Mouse (Mus musculus): ENCODE data around the gene Dapk1. TPM values are rescaled to one million over a fixed set of nuclear protein-coding genes. Genes with fewer than 3 reads are reported as not detected.

The Dapk1 gene
- polyA plus RNA-seq, 1 experiment from 2014 or later = 40.8 TPM

DNA sequence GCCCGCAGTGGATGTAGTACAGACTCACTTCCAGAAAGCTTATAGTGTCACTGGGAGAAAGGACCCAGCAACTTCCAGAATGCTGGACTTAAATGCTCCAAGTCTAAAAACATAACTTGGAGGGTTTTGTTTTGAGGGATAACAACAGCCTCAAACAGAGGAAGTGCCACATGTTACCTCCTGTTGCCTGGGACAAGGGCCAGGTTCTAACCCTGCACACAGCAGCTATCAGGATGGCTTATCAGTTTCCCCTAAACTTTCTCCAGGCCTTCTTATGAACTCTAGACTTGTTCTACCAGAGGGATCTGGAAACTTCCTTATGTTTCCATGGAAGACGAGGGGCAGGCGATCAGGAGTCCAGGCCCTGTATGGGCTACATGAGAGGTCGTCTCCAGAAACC, 85.7 kb downstream of the Dapk1 start:
- Histone ChIP-seq H3K27me3 (ENCODE audit: control insufficient read depth, insufficient read depth, low read depth, low read length) (no peaks in the 10 kb centered on the region), H3K27ac (ENCODE audit: low read length) (peak overlapping the region; percentile 83), H3K4me1 (replicated peaks; ENCODE audit: control insufficient read depth, insufficient read depth, low read length) (peaks cover 49% of the 10 kb centered on the region), H3K9ac (ENCODE audit: low read length) (peak overlapping the region; percentile 34), H3K4me2 (ENCODE audit: low read depth, low read length) (no peak overlapping the region), H3K36me3 (ENCODE audit: control insufficient read depth, insufficient read depth, low read length) (0 out of 2 replicates have a peak, but pooled peaks cover 2% of the 10 kb centered on the region), H3K4me3 (ENCODE audit: low read length) (no peak overlapping the region), H3K9me3 (ENCODE audit: control insufficient read depth, low read length) (no peaks in the 10 kb centered on the region)
- ATAC-seq (ENCODE audit: low read depth) = no peak
- 89% methylated on average over 4 of the region's 4 CpGs for WGBS

GRCm38 (mm10) chr13:60687891-60688290, 86.1 kb downstream of the Dapk1 start:
- H3K4me1 ChIP-seq (replicated peaks; ENCODE audit: control insufficient read depth, insufficient read depth, low read length) = peaks cover 49% of the 10 kb centered on the region
- 72% methylated on average over 7 of the region's 7 CpGs for WGBS
- no peak overlapping the region for H3K4me3 ChIP-seq (ENCODE audit: low read length)
- no peak for ATAC-seq (ENCODE audit: low read depth)
- no peak overlapping the region for H3K9ac ChIP-seq (ENCODE audit: low read length)
- H3K36me3 ChIP-seq (ENCODE audit: control insufficient read depth, insufficient read depth, low read length) = 0 out of 2 replicates have a peak, but pooled peaks cover 2% of the 10 kb centered on the region
- no peak overlapping the region for H3K4me2 ChIP-seq (ENCODE audit: low read depth, low read length)
- no peak overlapping the region for H3K27ac ChIP-seq (ENCODE audit: low read length)
- no peaks in the 10 kb centered on the region for H3K9me3 ChIP-seq (ENCODE audit: control insufficient read depth, low read length)
- no peaks in the 10 kb centered on the region for H3K27me3 ChIP-seq (ENCODE audit: control insufficient read depth, insufficient read depth, low read depth, low read length)

- ATAC-seq (ENCODE audit: low read depth) = no peak
- Histone ChIP-seq H3K4me1 (replicated peaks; ENCODE audit: control insufficient read depth, insufficient read depth, low read length) (peaks cover 32% of the 10 kb centered on the region), H3K36me3 (ENCODE audit: control insufficient read depth, insufficient read depth, low read length) (0 out of 2 replicates have a peak, but pooled peaks cover 2% of the 10 kb centered on the region), H3K27me3 (ENCODE audit: control insufficient read depth, insufficient read depth, low read depth, low read length) (no peaks in the 10 kb centered on the region), H3K4me3 (ENCODE audit: low read length) (no peak overlapping the region), H3K27ac (ENCODE audit: low read length) (no peak overlapping the region), H3K9me3 (ENCODE audit: control insufficient read depth, low read length) (no peaks in the 10 kb centered on the region), H3K4me2 (ENCODE audit: low read depth, low read length) (no peak overlapping the region), H3K9ac (ENCODE audit: low read length) (no peak overlapping the region)
- WGBS = 86% methylated on average over 2 of the region's 2 CpGs
Observed at GRCm38 (mm10) chr13:60690921-60691320, 89.2 kb downstream of the Dapk1 start.

DNA sequence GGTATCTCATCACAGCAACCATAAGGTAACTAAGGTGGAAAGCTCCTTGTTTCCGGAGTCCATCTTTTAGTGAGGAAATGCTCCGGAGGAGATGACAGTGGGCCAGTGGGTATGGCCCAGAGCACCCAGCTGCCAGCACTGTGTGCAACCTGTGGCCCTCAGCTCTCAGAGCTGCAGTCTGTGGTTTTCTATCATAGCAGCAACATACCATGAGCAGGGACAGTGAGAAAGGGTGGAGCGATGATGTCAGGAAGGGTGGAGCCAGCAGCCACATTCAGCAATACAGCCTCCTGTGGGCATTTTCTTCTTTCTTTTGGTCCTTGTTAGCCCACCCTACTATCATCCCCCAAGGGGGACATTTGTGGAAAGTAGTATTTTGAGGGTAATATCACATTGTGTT, 90.2 kb downstream of the Dapk1 start:
- H3K4me1 ChIP-seq (replicated peaks; ENCODE audit: control insufficient read depth, insufficient read depth, low read length) = peaks cover 21% of the 10 kb centered on the region
- ATAC-seq (ENCODE audit: low read depth) = no peak
- no peak overlapping the region for H3K27ac ChIP-seq (ENCODE audit: low read length)
- H3K4me3 ChIP-seq (ENCODE audit: low read length) = no peak overlapping the region
- H3K36me3 ChIP-seq (ENCODE audit: control insufficient read depth, insufficient read depth, low read length) = 0 out of 2 replicates have a peak, but pooled peaks cover 2% of the 10 kb centered on the region
- H3K9me3 ChIP-seq (ENCODE audit: control insufficient read depth, low read length) = no peaks in the 10 kb centered on the region
- no peak overlapping the region for H3K9ac ChIP-seq (ENCODE audit: low read length)
- H3K27me3 ChIP-seq (ENCODE audit: control insufficient read depth, insufficient read depth, low read depth, low read length) = no peaks in the 10 kb centered on the region
- 96% methylated on average over 3 of the region's 3 CpGs for WGBS
- H3K4me2 ChIP-seq (ENCODE audit: low read depth, low read length) = no peak overlapping the region

- H3K4me3 ChIP-seq (ENCODE audit: low read length) = no peak overlapping the region
- H3K4me1 ChIP-seq (replicated peaks; ENCODE audit: control insufficient read depth, insufficient read depth, low read length) = peaks cover 8% of the 10 kb centered on the region; the same call in 1 of the 2 replicates
- H3K4me2 ChIP-seq (ENCODE audit: low read depth, low read length) = no peak overlapping the region
- H3K9ac ChIP-seq (ENCODE audit: low read length) = no peak overlapping the region
- no peak for ATAC-seq (ENCODE audit: low read depth)
- 0 out of 2 replicates have a peak overlapping the region, but pooled peaks have one; percentile 5 for H3K27ac ChIP-seq (ENCODE audit: low read length)
- no peaks in the 10 kb centered on the region for H3K27me3 ChIP-seq (ENCODE audit: control insufficient read depth, insufficient read depth, low read depth, low read length)
- no peaks in the 10 kb centered on the region for H3K9me3 ChIP-seq (ENCODE audit: control insufficient read depth, low read length)
- H3K36me3 ChIP-seq (ENCODE audit: control insufficient read depth, insufficient read depth, low read length) = no peaks in the 10 kb centered on the region
- 69% methylated on average over 10 of the region's 10 CpGs for WGBS
Observed at GRCm38 (mm10) chr13:60695186-60695980, 93.6 kb downstream of the Dapk1 start.

GRCm38 (mm10) chr13:60696323-60696722, 94.6 kb downstream of the Dapk1 start:
- no peaks in the 10 kb centered on the region for H3K36me3 ChIP-seq (ENCODE audit: control insufficient read depth, insufficient read depth, low read length)
- H3K27ac ChIP-seq (ENCODE audit: low read length) = no peak overlapping the region
- no peak overlapping the region for H3K4me2 ChIP-seq (ENCODE audit: low read depth, low read length)
- H3K4me3 ChIP-seq (ENCODE audit: low read length) = no peak overlapping the region
- H3K9ac ChIP-seq (ENCODE audit: low read length) = no peak overlapping the region
- ATAC-seq (ENCODE audit: low read depth) = no peak
- H3K9me3 ChIP-seq (ENCODE audit: control insufficient read depth, low read length) = no peaks in the 10 kb centered on the region
- WGBS = 87% methylated on average over 14 of the region's 14 CpGs
- no peaks in the 10 kb centered on the region for H3K27me3 ChIP-seq (ENCODE audit: control insufficient read depth, insufficient read depth, low read depth, low read length)
- peaks cover 9% of the 10 kb centered on the region; the same call in 1 of the 2 replicates for H3K4me1 ChIP-seq (replicated peaks; ENCODE audit: control insufficient read depth, insufficient read depth, low read length)

DNA sequence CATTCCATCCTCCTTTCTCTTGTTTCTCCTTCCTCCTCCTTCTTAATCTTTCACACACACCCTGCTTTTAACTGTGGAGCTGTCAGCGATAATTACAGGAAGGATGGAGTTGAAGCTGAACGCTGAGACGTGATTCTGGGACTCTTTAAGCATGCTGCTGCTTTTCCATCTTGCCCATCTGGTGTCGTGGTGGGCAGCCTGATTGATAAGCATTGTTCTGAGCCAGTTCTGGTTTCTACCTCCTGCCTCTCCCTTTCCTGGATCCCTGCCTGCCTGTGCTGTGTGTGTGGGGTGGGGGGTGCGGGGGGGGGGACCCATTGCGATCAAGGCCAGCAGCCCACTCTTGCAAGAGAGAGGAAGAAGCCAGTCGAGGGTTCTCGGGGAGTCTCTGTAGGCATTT, 95.0 kb downstream of the Dapk1 start:
- Histone ChIP-seq H3K9me3 (ENCODE audit: control insufficient read depth, low read length) (no peaks in the 10 kb centered on the region), H3K9ac (ENCODE audit: low read length) (no peak overlapping the region), H3K4me3 (ENCODE audit: low read length) (no peak overlapping the region), H3K27ac (ENCODE audit: low read length) (no peak overlapping the region), H3K36me3 (ENCODE audit: control insufficient read depth, insufficient read depth, low read length) (no peaks in the 10 kb centered on the region), H3K4me1 (replicated peaks; ENCODE audit: control insufficient read depth, insufficient read depth, low read length) (peaks cover 13% of the 10 kb centered on the region; the same call in 1 of the 2 replicates), H3K4me2 (ENCODE audit: low read depth, low read length) (no peak overlapping the region), H3K27me3 (ENCODE audit: control insufficient read depth, insufficient read depth, low read depth, low read length) (no peaks in the 10 kb centered on the region)
- ATAC-seq (ENCODE audit: low read depth) = no peak
- 77% methylated on average over 8 of the region's 8 CpGs for whole genome bisulfite sequencing

DNA sequence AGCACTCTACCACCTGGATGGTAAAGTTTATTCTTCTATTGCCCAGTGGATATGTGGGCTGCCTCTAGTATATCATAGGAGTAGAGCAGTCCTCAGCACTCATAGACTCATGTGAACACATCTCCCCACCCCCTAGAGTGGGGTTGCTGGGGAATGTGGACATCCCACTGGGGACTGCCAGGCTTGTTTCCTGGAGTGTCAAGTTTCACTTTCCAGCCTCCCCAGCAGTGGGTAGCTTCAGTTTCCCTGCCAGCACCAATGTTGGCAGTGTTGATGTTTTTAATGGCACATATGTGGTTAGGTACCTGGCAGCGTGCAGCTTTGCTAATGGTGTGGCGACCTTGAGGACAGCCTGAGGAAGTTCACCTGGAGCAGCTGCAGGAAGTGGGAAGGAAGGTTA, 96.3 kb downstream of the Dapk1 start:
- no peak overlapping the region for H3K27ac ChIP-seq (ENCODE audit: low read length)
- H3K4me1 ChIP-seq (replicated peaks; ENCODE audit: control insufficient read depth, insufficient read depth, low read length) = peaks cover 20% of the 10 kb centered on the region
- H3K4me3 ChIP-seq (ENCODE audit: low read length) = no peak overlapping the region
- 85% methylated on average over 2 of the region's 2 CpGs for WGBS
- H3K9me3 ChIP-seq (ENCODE audit: control insufficient read depth, low read length) = no peaks in the 10 kb centered on the region
- no peak overlapping the region for H3K9ac ChIP-seq (ENCODE audit: low read length)
- H3K27me3 ChIP-seq (ENCODE audit: control insufficient read depth, insufficient read depth, low read depth, low read length) = no peaks in the 10 kb centered on the region
- H3K4me2 ChIP-seq (ENCODE audit: low read depth, low read length) = no peak overlapping the region
- H3K36me3 ChIP-seq (ENCODE audit: control insufficient read depth, insufficient read depth, low read length) = no peaks in the 10 kb centered on the region
- no peak for ATAC-seq (ENCODE audit: low read depth)

DNA sequence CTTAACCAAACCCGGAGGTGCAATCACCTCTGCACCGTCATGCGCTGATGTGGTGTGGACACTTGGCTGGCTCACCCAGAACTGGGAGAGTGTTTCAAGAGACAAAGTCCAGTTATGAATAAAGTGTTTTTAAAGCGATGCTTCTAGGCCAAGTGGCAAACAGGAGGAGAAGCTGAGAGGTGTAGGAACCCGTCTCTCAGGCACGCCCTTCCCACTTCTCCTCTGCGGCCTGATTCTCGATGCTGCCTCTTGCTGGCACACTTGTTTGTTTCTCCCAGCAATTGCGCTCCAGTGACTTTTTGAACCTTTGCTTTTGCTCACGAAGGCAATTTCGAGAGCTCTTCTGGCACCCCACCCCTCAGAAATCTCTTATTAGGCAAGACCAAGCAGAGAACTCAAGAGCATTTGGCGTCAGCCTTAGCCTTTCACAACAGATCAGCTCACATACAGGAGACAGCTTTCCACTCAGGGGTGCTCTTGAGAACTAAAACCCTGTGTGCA, 100.0 kb downstream of the Dapk1 start:
- H3K4me2 ChIP-seq (ENCODE audit: low read depth, low read length) = no peak overlapping the region
- ATAC-seq (ENCODE audit: low read depth) = peak; percentile 96

More for the DNA sequence above, 100.0 kb downstream of the Dapk1 start:
- Histone ChIP-seq H3K9me3 (ENCODE audit: control insufficient read depth, low read length) (no peaks in the 10 kb centered on the region), H3K4me1 (replicated peaks; ENCODE audit: control insufficient read depth, insufficient read depth, low read length) (peaks cover 15% of the 10 kb centered on the region), H3K27ac (ENCODE audit: low read length) (peak overlapping the region; percentile 92), H3K9ac (ENCODE audit: low read length) (no peak overlapping the region), H3K36me3 (ENCODE audit: control insufficient read depth, insufficient read depth, low read length) (no peaks in the 10 kb centered on the region), H3K4me3 (ENCODE audit: low read length) (no peak overlapping the region), H3K27me3 (ENCODE audit: control insufficient read depth, insufficient read depth, low read depth, low read length) (no peaks in the 10 kb centered on the region)
- WGBS = 44% methylated on average over 12 of the region's 12 CpGs

Measured in lung, embryonic 16.5 days (tissue).